Mouse (Mus musculus): ENCODE measurements at regions not wholly inside any gene's neighbourhood (a gene's known extent, or its start where the extent isn't known, plus 50 kb on each side); places are given as distances from the start of the nearest gene placed in this dataset.

DNA sequence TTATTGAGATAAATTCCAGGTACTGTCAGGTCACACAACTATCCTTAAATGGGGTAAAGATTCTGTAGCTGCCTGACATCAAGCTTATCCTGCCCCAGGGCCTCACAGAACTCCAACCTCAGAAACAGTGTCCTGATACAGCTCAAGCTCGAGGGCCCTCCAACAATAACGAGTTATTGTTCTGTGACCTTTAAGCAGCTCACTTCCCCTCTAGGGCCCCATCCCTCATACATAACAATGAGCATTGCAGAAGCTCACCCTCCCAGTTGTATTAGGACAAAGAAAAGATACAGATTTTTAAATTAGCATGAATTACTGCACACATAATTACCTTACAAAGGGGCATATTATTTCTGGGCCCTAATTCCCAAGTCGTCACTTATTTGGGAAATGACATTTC is 293.5 kb upstream of the Trpc7 start:
- no peaks in the 10 kb centered on the region; the same call in 1 of the 2 replicates for H3K4me1 ChIP-seq (ENCODE audit: control insufficient read depth, insufficient read depth, low read length)
- H3K4me3 ChIP-seq (ENCODE audit: low read depth, low read length): no peak overlapping the region
- H3K9me3 ChIP-seq (ENCODE audit: control insufficient read depth, low read length): no peaks in the 10 kb centered on the region
- WGBS: 17% methylated on average over 3 of the region's 3 CpGs
- ATAC-seq (ENCODE audit: low read depth): no peak
- H3K27me3 ChIP-seq (ENCODE audit: control insufficient read depth, insufficient read depth, low read length): no peaks in the 10 kb centered on the region
- H3K36me3 ChIP-seq (ENCODE audit: control insufficient read depth, insufficient read depth, low read length): no peaks in the 10 kb centered on the region
- H3K4me2 ChIP-seq (ENCODE audit: low read depth, low read length): no peak overlapping the region
- no peak overlapping the region for H3K27ac ChIP-seq (ENCODE audit: low read depth, low read length)
- no peak overlapping the region for H3K9ac ChIP-seq (replicated peaks; ENCODE audit: low read depth, low read length)

DNA sequence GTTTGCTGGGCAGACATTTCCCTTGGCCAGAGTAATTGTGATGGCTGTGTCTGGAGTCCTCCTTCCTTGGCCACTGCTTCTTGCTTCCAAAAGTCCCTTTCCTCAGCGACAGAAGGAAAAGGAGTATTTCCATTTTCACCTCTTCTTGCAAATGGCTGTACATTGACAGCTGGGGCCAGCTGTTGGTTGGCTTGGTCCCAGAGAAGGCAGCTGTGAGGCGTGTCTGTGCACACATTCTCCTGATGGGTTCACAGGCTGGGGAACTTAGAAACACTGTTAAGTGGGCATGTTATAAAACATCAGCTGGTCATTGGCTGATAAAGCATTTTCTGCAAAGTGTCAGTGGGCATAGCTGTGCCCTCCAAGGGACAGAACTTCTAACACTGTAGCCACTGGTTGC is 290.4 kb upstream of the Trpc7 start:
- WGBS: 78% methylated on average over 2 of the region's 2 CpGs
- no peaks in the 10 kb centered on the region for H3K27me3 ChIP-seq (ENCODE audit: control insufficient read depth, insufficient read depth, low read length)

DNA sequence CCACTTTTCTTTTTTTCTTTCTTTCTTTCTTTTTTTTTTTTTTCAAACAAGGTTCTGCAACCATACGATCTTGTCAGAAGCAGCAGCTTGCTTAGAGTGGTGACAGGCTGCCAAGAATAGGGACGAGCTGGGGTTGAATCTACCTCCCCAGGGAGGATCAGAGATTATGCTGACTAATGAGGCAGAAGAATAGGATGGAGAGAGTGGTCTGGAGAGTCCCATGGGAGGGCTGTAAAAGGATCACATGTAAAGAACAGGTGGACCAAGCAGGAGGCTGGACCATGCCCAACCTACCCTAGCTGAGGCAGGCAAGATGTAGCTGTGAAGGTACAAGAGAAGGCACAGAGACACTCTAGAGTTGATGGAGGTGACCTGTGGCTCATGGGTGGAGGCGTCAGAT is 274.4 kb upstream of the Trpc7 start:
- 61% methylated on average over 3 of the region's 3 CpGs for WGBS
- no peaks in the 10 kb centered on the region for H3K36me3 ChIP-seq (ENCODE audit: control insufficient read depth, insufficient read depth, low read length)
- no peak for ATAC-seq (ENCODE audit: low read depth)
- H3K9me3 ChIP-seq (ENCODE audit: control insufficient read depth, low read length): no peaks in the 10 kb centered on the region
- no peaks in the 10 kb centered on the region for H3K27me3 ChIP-seq (ENCODE audit: control insufficient read depth, insufficient read depth, low read length)
- no peak overlapping the region for H3K4me3 ChIP-seq (ENCODE audit: low read depth, low read length)
- H3K27ac ChIP-seq (ENCODE audit: low read depth, low read length): no peak overlapping the region
- no peaks in the 10 kb centered on the region for H3K4me1 ChIP-seq (ENCODE audit: control insufficient read depth, insufficient read depth, low read length)
- no peak overlapping the region for H3K4me2 ChIP-seq (ENCODE audit: low read depth, low read length)
- no peak overlapping the region for H3K9ac ChIP-seq (replicated peaks; ENCODE audit: low read depth, low read length)

More for the DNA sequence above, 290.4 kb upstream of the Trpc7 start:
- Histone ChIP-seq H3K9ac (replicated peaks; ENCODE audit: low read depth, low read length) (no peak overlapping the region), H3K4me1 (ENCODE audit: control insufficient read depth, insufficient read depth, low read length) (no peaks in the 10 kb centered on the region; the same call in 1 of the 2 replicates), H3K36me3 (ENCODE audit: control insufficient read depth, insufficient read depth, low read length) (no peaks in the 10 kb centered on the region), H3K9me3 (ENCODE audit: control insufficient read depth, low read length) (no peaks in the 10 kb centered on the region), H3K4me2 (ENCODE audit: low read depth, low read length) (no peak overlapping the region), H3K4me3 (ENCODE audit: low read depth, low read length) (no peak overlapping the region), H3K27ac (ENCODE audit: low read depth, low read length) (no peak overlapping the region)
- ATAC-seq (ENCODE audit: low read depth): no peak

DNA sequence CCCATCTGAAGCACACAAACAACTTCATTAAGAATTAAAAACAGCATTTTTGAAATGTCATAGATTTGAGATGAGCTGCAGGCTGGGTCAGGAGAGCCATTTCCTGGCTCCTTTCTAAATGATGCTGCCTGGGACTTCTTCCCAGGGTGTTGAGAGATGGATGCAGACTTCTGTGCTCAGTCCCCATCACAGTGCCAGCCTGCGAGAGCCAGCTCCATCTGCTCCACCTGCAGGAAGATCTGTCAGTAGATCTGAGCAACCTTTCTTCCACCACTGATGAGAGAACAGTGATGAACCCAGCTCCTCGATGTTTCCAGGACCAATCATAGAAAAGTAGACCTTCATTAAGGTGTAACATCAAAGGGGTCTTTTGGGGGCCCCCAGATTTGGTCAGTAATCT is 273.8 kb upstream of the Trpc7 start:
- WGBS: 93% methylated on average over 2 of the region's 2 CpGs
- ATAC-seq (ENCODE audit: low read depth): no peak
- Histone ChIP-seq H3K36me3 (ENCODE audit: control insufficient read depth, insufficient read depth, low read length) (no peaks in the 10 kb centered on the region), H3K4me3 (ENCODE audit: low read depth, low read length) (no peak overlapping the region), H3K9ac (replicated peaks; ENCODE audit: low read depth, low read length) (no peak overlapping the region), H3K4me1 (ENCODE audit: control insufficient read depth, insufficient read depth, low read length) (no peaks in the 10 kb centered on the region), H3K4me2 (ENCODE audit: low read depth, low read length) (no peak overlapping the region), H3K27ac (ENCODE audit: low read depth, low read length) (no peak overlapping the region), H3K9me3 (ENCODE audit: control insufficient read depth, low read length) (no peaks in the 10 kb centered on the region), H3K27me3 (ENCODE audit: control insufficient read depth, insufficient read depth, low read length) (no peaks in the 10 kb centered on the region)

DNA sequence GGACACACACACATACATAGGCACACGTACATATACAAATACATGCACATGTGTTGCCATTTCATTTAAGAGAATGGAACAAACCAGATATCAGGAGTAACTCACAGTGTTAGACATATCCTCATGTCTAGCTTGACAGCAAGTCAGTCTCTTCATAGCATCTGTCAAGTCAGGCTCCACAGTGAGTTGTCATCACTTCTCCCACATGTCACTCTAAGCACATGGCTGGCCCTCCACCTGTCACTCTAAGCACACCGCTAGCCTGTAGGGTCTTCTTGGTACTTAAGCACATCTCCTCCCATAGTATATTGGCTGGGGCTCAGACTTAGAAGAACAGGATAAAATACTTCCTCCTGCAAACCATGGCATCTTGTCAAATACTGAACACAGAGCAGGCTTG is 269.6 kb upstream of the Trpc7 start:
- H3K4me2 ChIP-seq (ENCODE audit: low read depth, low read length): no peak overlapping the region
- no peaks in the 10 kb centered on the region for H3K4me1 ChIP-seq (ENCODE audit: control insufficient read depth, insufficient read depth, low read length)
- no peak overlapping the region for H3K9ac ChIP-seq (replicated peaks; ENCODE audit: low read depth, low read length)
- no peaks in the 10 kb centered on the region for H3K27me3 ChIP-seq (ENCODE audit: control insufficient read depth, insufficient read depth, low read length)
- no peak overlapping the region for H3K4me3 ChIP-seq (ENCODE audit: low read depth, low read length)
- no peaks in the 10 kb centered on the region for H3K36me3 ChIP-seq (ENCODE audit: control insufficient read depth, insufficient read depth, low read length)
- no peaks in the 10 kb centered on the region for H3K9me3 ChIP-seq (ENCODE audit: control insufficient read depth, low read length)
- ATAC-seq (ENCODE audit: low read depth): no peak
- no peak overlapping the region for H3K27ac ChIP-seq (ENCODE audit: low read depth, low read length)
- WGBS: 90% methylated on average over 2 of the region's 2 CpGs

DNA sequence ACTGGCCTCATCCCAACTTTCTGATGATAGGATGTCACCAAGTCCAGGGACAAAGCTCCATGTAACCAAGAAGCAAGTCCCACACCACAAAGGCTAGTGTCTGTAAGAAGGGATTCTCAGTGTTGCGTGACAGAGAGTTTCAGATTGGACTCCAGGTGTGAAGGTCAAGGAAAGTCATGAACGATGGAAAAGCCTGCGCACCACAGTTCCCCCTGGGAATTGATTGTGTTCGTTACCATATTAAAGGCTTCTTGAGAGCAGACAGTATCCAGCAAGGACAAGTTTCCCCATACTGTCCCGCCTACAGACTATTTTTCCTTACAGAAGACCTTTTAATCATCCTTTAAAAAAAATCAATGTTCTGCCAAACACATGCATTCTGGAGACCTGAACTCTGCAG is 257.0 kb upstream of the Trpc7 start:
- Histone ChIP-seq H3K4me3 (ENCODE audit: low read depth, low read length) (no peak overlapping the region), H3K4me2 (ENCODE audit: low read depth, low read length) (no peak overlapping the region), H3K9me3 (ENCODE audit: control insufficient read depth, low read length) (no peaks in the 10 kb centered on the region), H3K36me3 (ENCODE audit: control insufficient read depth, insufficient read depth, low read length) (no peaks in the 10 kb centered on the region), H3K9ac (replicated peaks; ENCODE audit: low read depth, low read length) (no peak overlapping the region), H3K27me3 (ENCODE audit: control insufficient read depth, insufficient read depth, low read length) (no peaks in the 10 kb centered on the region), H3K4me1 (ENCODE audit: control insufficient read depth, insufficient read depth, low read length) (no peaks in the 10 kb centered on the region), H3K27ac (ENCODE audit: low read depth, low read length) (no peak overlapping the region)
- WGBS: 64% methylated on average over 5 of the region's 5 CpGs
- no peak for ATAC-seq (ENCODE audit: low read depth)

DNA sequence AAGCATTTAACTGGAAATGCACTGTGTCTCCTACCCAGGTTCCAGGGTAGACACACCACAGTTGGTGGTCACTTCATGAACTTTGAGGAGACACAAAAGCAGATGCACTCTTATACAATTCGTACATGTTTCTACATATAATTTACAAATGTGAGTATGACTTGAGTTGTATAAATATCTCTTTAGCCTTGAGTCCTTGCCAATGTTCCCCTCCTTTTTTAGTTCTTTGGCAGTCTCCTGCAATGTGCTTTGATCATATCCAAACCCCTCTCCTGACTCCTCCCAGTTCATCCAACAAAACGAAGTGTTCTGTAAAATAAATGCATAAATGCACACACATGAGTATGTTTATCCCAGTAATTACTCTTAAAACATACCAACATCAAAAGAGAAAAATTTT is 251.8 kb upstream of the Trpc7 start:
- no peak overlapping the region for H3K9ac ChIP-seq (replicated peaks; ENCODE audit: low read depth, low read length)
- no peak overlapping the region for H3K4me3 ChIP-seq (ENCODE audit: low read depth, low read length)
- 79% methylated on average over 2 of the region's 2 CpGs for WGBS
- H3K36me3 ChIP-seq (ENCODE audit: control insufficient read depth, insufficient read depth, low read length): no peaks in the 10 kb centered on the region
- H3K27me3 ChIP-seq (ENCODE audit: control insufficient read depth, insufficient read depth, low read length): no peaks in the 10 kb centered on the region
- no peak overlapping the region for H3K4me2 ChIP-seq (ENCODE audit: low read depth, low read length)
- H3K4me1 ChIP-seq (ENCODE audit: control insufficient read depth, insufficient read depth, low read length): no peaks in the 10 kb centered on the region
- H3K27ac ChIP-seq (ENCODE audit: low read depth, low read length): no peak overlapping the region
- ATAC-seq (ENCODE audit: low read depth): no peak
- H3K9me3 ChIP-seq (ENCODE audit: control insufficient read depth, low read length): no peaks in the 10 kb centered on the region

GRCm38 (mm10) chr13:57146708-57147107 is 250.9 kb upstream of the Trpc7 start:
- H3K36me3 ChIP-seq (ENCODE audit: control insufficient read depth, insufficient read depth, low read length): no peaks in the 10 kb centered on the region
- no peak overlapping the region for H3K4me2 ChIP-seq (ENCODE audit: low read depth, low read length)
- no peaks in the 10 kb centered on the region for H3K4me1 ChIP-seq (ENCODE audit: control insufficient read depth, insufficient read depth, low read length)
- no peak overlapping the region for H3K27ac ChIP-seq (ENCODE audit: low read depth, low read length)
- ATAC-seq (ENCODE audit: low read depth): no peak
- no peak overlapping the region for H3K9ac ChIP-seq (replicated peaks; ENCODE audit: low read depth, low read length)
- WGBS: 50% methylated on average over 4 of the region's 4 CpGs
- no peak overlapping the region for H3K4me3 ChIP-seq (ENCODE audit: low read depth, low read length)
- H3K9me3 ChIP-seq (ENCODE audit: control insufficient read depth, low read length): no peaks in the 10 kb centered on the region
- H3K27me3 ChIP-seq (ENCODE audit: control insufficient read depth, insufficient read depth, low read length): no peaks in the 10 kb centered on the region

GRCm38 (mm10) chr13:57145782-57146181 is 250.0 kb upstream of the Trpc7 start:
- Histone ChIP-seq H3K4me1 (ENCODE audit: control insufficient read depth, insufficient read depth, low read length) (no peaks in the 10 kb centered on the region), H3K36me3 (ENCODE audit: control insufficient read depth, insufficient read depth, low read length) (no peaks in the 10 kb centered on the region), H3K9me3 (ENCODE audit: control insufficient read depth, low read length) (no peaks in the 10 kb centered on the region), H3K4me2 (ENCODE audit: low read depth, low read length) (no peak overlapping the region), H3K4me3 (ENCODE audit: low read depth, low read length) (no peak overlapping the region), H3K27ac (ENCODE audit: low read depth, low read length) (0 out of 2 replicates have a peak overlapping the region, but pooled peaks have one; percentile 16), H3K27me3 (ENCODE audit: control insufficient read depth, insufficient read depth, low read length) (no peaks in the 10 kb centered on the region), H3K9ac (replicated peaks; ENCODE audit: low read depth, low read length) (no peak overlapping the region)
- no peak for ATAC-seq (ENCODE audit: low read depth)
- WGBS: 34% methylated on average over 2 of the region's 2 CpGs

- Histone ChIP-seq H3K27me3 (ENCODE audit: control insufficient read depth, insufficient read depth, low read length) (no peaks in the 10 kb centered on the region), H3K4me1 (ENCODE audit: control insufficient read depth, insufficient read depth, low read length) (no peaks in the 10 kb centered on the region), H3K9ac (replicated peaks; ENCODE audit: low read depth, low read length) (no peak overlapping the region), H3K4me3 (ENCODE audit: low read depth, low read length) (no peak overlapping the region), H3K36me3 (ENCODE audit: control insufficient read depth, insufficient read depth, low read length) (no peaks in the 10 kb centered on the region), H3K9me3 (ENCODE audit: control insufficient read depth, low read length) (no peaks in the 10 kb centered on the region), H3K27ac (ENCODE audit: low read depth, low read length) (no peak overlapping the region), H3K4me2 (ENCODE audit: low read depth, low read length) (no peak overlapping the region)
- no peak for ATAC-seq (ENCODE audit: low read depth)
- WGBS: 74% methylated on average over 5 of the region's 5 CpGs
Observed at GRCm38 (mm10) chr13:57142851-57143250, 247.1 kb upstream of the Trpc7 start.

All from neural tube, embryonic 14.5 days (tissue).